Mouse (Mus musculus): ENCODE measurements around the gene Smim14. TPM values are rescaled to one million over a fixed set of nuclear protein-coding genes. Genes with fewer than 3 reads are reported as not detected.

Smim14 gene
- 79.0 and 87.2 TPM in 2 replicates for polyA plus RNA-seq (2012; rRNA removed; ENCODE audit: low replicate concordance)

DNA sequence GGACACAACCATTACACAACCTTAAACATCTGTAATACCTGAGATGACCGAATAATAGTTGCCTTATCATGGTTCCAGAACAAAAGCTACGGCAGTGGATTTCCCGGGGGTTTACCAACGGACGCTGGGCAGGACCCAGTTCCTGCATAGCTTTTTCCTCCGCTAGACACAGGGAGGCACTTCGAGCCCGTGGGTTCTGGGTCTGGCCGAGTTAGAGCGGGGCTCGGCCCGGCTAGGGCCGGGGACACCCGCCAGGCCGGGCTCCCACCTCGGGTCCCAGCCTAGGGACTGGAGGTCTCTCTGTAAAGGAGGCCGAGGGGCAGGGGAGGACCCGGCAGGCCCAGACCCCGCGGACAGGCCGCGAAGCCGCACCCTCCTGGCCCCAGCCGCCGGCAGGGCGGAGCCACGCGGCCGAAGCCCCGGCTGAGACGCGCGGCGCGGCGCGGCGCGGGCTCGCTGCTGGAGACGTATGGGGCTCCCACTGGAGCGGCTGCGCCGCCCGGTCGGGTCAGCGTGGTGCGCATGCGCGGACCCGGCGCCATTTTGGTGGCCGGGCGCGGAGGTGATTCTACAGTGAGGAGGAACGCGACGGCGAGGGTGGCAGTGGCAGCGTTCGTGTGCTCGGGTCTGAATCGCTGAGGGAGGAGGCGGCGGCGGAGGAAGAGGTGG is at the start of gene Smim14, which contains the start of gene Ube2k:
Smim14 (minus strand) TSS at position 434 of the 669 bp plus-strand sequence.
Ube2k (plus strand) TSS at position 483 of the 669 bp plus-strand sequence.

DNA sequence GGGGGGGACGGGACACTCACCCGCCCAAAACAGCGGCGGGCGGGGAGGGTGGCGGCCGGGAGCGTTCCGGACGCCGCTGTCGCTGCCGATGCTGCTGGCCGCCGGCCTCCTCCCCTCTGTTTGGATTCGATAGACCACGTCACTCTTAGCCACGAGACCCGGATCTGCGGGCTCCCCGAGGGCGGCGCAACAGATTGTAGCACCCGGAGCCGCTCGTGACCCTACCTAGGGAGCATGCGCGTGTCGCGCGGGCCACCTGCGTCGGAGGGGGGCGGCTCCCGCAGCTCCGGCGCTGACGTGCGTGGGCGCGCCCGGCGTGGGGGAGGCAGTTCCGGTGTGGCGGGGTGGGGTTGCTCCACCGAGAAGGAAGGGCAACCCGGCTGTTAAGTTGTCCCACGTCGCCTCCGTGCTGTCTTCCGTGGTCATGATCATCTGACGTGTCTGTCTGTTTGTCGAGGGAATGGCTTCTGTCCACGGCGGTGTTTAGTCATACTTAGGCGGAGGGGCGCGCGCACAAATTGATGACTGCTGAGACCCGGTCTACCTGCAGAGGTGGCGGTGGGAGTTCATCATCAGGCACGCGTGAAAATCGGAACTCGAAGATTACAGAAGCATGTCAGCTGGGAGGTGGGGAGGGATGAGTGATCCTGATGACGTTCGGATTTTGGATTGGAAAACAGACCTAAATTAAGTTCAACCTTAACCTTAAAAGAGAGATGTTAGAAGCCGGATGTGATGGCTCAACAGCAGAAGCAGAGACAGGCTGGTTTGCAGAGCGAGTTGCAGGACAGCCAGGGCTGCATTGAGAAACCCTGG is 44.1 kb downstream of the Smim14 start, which contains the start of gene Gm43552:
Gm43552 (minus strand) TSS at position 118 of the 816 bp plus-strand sequence.

DNA sequence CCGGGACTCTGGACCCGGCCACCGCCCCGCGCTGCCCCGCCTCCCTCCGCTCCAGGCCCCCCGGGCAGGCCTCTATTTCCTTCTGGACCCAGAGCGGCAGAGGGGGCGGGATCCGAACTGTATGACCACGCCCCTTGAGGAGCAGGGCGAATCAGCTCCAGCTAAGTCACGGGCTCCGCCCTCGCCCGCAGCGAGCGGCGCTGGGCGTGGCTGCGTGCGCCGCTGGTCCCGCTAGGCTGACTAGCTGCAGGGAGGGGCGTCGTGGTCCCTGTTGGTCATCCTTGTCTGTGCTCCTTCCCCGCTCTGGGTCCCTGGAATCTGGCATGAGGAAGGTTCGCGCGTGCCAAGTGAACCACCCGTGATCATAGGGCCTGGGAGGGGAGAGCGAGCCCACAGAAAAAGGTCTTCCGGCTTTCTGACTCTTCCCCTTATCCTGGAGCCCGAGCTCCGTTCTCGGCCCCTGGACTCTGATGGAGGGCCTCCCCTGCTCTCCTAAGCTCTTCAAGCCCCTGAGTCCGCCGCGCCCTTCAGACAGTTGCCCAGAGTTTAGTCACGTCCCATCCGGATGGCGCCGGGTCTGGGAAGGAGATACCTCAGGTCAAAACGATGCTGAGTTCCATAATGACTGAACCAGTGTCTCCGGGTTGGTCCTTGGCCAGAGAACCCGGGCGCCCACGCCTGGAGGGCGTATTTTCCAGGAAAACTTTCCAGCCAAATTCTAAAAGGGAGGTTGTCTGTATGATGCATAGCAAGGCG is 101.0 kb downstream of the Smim14 start, which contains the start of gene Ugdh:
Ugdh (minus strand) TSS at position 144 of the 756 bp plus-strand sequence.

Other genes with a start within 250 kb of the Smim14 start
- 2.1 and 2.3 TPM in 2 replicates for gene Rfc1, start 201.5 kb downstream of the Smim14 start, polyA plus RNA-seq (2012; rRNA removed; ENCODE audit: low replicate concordance)
- 0.13 and 0.42 TPM in 2 replicates for gene Klb, start 188.9 kb downstream of the Smim14 start, polyA plus RNA-seq (2012; rRNA removed; ENCODE audit: low replicate concordance)
- gene Rpl9, start 145.7 kb downstream of the Smim14 start, polyA plus RNA-seq (2012; rRNA removed; ENCODE audit: low replicate concordance) = 32.8 and 36.4 TPM in 2 replicates
- gene Lias, start 145.7 kb downstream of the Smim14 start, polyA plus RNA-seq (2012; rRNA removed; ENCODE audit: low replicate concordance) = 3.3 and 3.4 TPM in 2 replicates
- gene Ugdh, start 101.2 kb downstream of the Smim14 start, polyA plus RNA-seq (2012; rRNA removed; ENCODE audit: low replicate concordance) = 27.3 and 38.9 TPM in 2 replicates
- gene Gm43552, start 44.4 kb downstream of the Smim14 start, polyA plus RNA-seq (2012; rRNA removed; ENCODE audit: low replicate concordance) = 3.0 TPM in 1 of 2 replicates, not detected in the other
- gene Ube2k, start within 50 bp of the Smim14 start, polyA plus RNA-seq (2012; rRNA removed; ENCODE audit: low replicate concordance) = 3.4 and 5.1 TPM in 2 replicates
- 1.4 and 2.5 TPM in 2 replicates for gene Pds5a, start 161.1 kb upstream of the Smim14 start, polyA plus RNA-seq (2012; rRNA removed; ENCODE audit: low replicate concordance)
- 0.78 and 3.1 TPM in 2 replicates for gene N4bp2, start 226.3 kb upstream of the Smim14 start, polyA plus RNA-seq (2012; rRNA removed; ENCODE audit: low replicate concordance)